Mouse (Mus musculus): ENCODE results near the gene Sfxn2. TPM values are rescaled to one million over a fixed set of nuclear protein-coding genes. Genes with fewer than 3 reads are reported as not detected.
"Not testable (repeated sequence)": the region's sequence is repeated elsewhere in the genome, so short reads cannot be mapped to it uniquely, and the experiment has no call there.

Sfxn2 gene
- total and polyA plus RNA-seq, 2 experiments from 2014 or later: 4.2 to 5.1 TPM

GRCm38 (mm10) chr19:46562581-46563515 is 10.3 kb upstream of the Sfxn2 start:
- Histone ChIP-seq H3K4me3 (ENCODE audit: low read depth, low read length) (no peak overlapping the region), H3K27ac (ENCODE audit: low read depth) (peak overlapping the region; percentile 66), H3K36me3 (replicated peaks; ENCODE audit: control insufficient read depth, insufficient read depth, low read length) (no peaks in the 10 kb centered on the region; the same call in 1 of the 2 replicates), H3K9ac (replicated peaks; ENCODE audit: low read depth, low read length) (no peak overlapping the region), H3K9me3 (replicated peaks; ENCODE audit: control insufficient read depth, low read length) (no peaks in the 10 kb centered on the region), H3K4me1 (ENCODE audit: control insufficient read depth, insufficient read depth) (peaks cover 4% of the 10 kb centered on the region; the same call in 1 of the 2 replicates), H3K4me2 (ENCODE audit: low read depth, low read length) (peak overlapping the region; percentile 14; the same call in 1 of the 2 replicates), H3K27me3 (ENCODE audit: control insufficient read depth, insufficient read depth, low read length) (no peaks in the 10 kb centered on the region)
- ATAC-seq (ENCODE audit: insufficient read depth, low read depth) (peak; percentile 59), DNase-seq (ENCODE audit: low spot score) (peak; percentile 26)
- WGBS: 44% methylated on average over 14 of the region's 14 CpGs
- TF ChIP-seq CTCF (IDR thresholded peaks at IDR 0.05; ENCODE audit: low read depth) (no peak), EP300 (IDR thresholded peaks at IDR 0.05; ENCODE audit: low read depth) (no peak)

DNA sequence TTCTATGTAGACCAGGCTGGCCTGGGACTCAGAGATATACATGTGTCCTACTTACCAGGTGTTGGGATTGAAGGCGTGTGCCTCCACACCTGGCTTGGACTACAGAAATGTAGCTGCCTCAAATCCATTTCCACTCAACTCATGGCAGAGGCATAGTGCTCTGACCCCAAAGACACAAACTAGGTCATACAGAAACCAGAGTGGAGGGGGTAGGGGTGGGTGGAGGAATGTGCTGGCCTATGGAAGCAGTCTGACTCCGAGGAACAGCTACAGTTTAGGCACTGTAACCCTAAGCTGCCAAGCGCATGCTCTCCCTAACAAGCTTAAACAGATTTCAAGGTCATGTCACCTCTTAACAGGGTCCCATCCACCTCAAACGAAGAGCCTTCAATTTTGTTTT is 9.6 kb upstream of the Sfxn2 start:
- Histone ChIP-seq H3K27me3 (ENCODE audit: control insufficient read depth, insufficient read depth, low read length) (no peaks in the 10 kb centered on the region), H3K36me3 (replicated peaks; ENCODE audit: control insufficient read depth, insufficient read depth, low read length) (no peaks in the 10 kb centered on the region), H3K4me3 (ENCODE audit: low read depth, low read length) (no peak overlapping the region), H3K9me3 (replicated peaks; ENCODE audit: control insufficient read depth, low read length) (no peaks in the 10 kb centered on the region), H3K27ac (ENCODE audit: low read depth) (peak overlapping the region; percentile 66), H3K9ac (replicated peaks; ENCODE audit: low read depth, low read length) (no peak overlapping the region), H3K4me1 (ENCODE audit: control insufficient read depth, insufficient read depth) (peaks cover 4% of the 10 kb centered on the region; the same call in 1 of the 2 replicates), H3K4me2 (ENCODE audit: low read depth, low read length) (no peak overlapping the region)
- ATAC-seq (ENCODE audit: insufficient read depth, low read depth) (peak; percentile 61), DNase-seq (ENCODE audit: low spot score) (peak; percentile 28)
- 62% methylated on average over 4 of the region's 4 CpGs for WGBS
- TF ChIP-seq EP300 (IDR thresholded peaks at IDR 0.05; ENCODE audit: low read depth) (no peak), CTCF (IDR thresholded peaks at IDR 0.05; ENCODE audit: low read depth) (no peak)

GRCm38 (mm10) chr19:46564043-46564462 is 9.1 kb upstream of the Sfxn2 start:
- Histone ChIP-seq H3K9ac (replicated peaks; ENCODE audit: low read depth, low read length) (no peak overlapping the region), H3K4me2 (ENCODE audit: low read depth, low read length) (no peak overlapping the region), H3K27me3 (ENCODE audit: control insufficient read depth, insufficient read depth, low read length) (no peaks in the 10 kb centered on the region), H3K9me3 (replicated peaks; ENCODE audit: control insufficient read depth, low read length) (no peaks in the 10 kb centered on the region), H3K4me1 (ENCODE audit: control insufficient read depth, insufficient read depth) (peaks cover 4% of the 10 kb centered on the region; the same call in 1 of the 2 replicates), H3K36me3 (replicated peaks; ENCODE audit: control insufficient read depth, insufficient read depth, low read length) (no peaks in the 10 kb centered on the region), H3K27ac (ENCODE audit: low read depth) (peak overlapping the region; percentile 66), H3K4me3 (ENCODE audit: low read depth, low read length) (no peak overlapping the region)
- DNase-seq (ENCODE audit: low spot score) (no peak), ATAC-seq (ENCODE audit: insufficient read depth, low read depth) (peak; percentile 15; the same call in 1 of the 2 replicates)
- TF ChIP-seq EP300 (IDR thresholded peaks at IDR 0.05; ENCODE audit: low read depth) (no peak), CTCF (IDR thresholded peaks at IDR 0.05; ENCODE audit: low read depth) (no peak)
- WGBS: 84% methylated on average over 14 of the region's 14 CpGs

- not testable (repeated sequence) for H3K27ac ChIP-seq (ENCODE audit: low read depth); H3K4me3 ChIP-seq (ENCODE audit: low read depth, low read length)
- WGBS: 90% methylated on average over 3 of the region's 3 CpGs
These were observed 1.8 kb upstream of the Sfxn2 start for GRCm38 (mm10) chr19:46571211-46571877.

GRCm38 (mm10) chr19:46571878-46572244 is 1.3 kb upstream of the Sfxn2 start:
- peak overlapping the region; percentile 78 for H3K4me2 ChIP-seq (ENCODE audit: low read depth, low read length)
- H3K9me3 ChIP-seq (replicated peaks; ENCODE audit: control insufficient read depth, low read length): no peaks in the 10 kb centered on the region
- no peak overlapping the region; the same call in 1 of the 2 replicates for H3K27ac ChIP-seq (ENCODE audit: low read depth)
- H3K27me3 ChIP-seq (ENCODE audit: control insufficient read depth, insufficient read depth, low read length): no peaks in the 10 kb centered on the region
- peaks cover 5% of the 10 kb centered on the region for H3K4me1 ChIP-seq (ENCODE audit: control insufficient read depth, insufficient read depth)
- 0 out of 2 replicates have a peak overlapping the region, but pooled peaks have one; percentile 59 for H3K9ac ChIP-seq (replicated peaks; ENCODE audit: low read depth, low read length)
- ATAC-seq (ENCODE audit: insufficient read depth, low read depth) (no peak), DNase-seq (ENCODE audit: low spot score) (no peak)
- 38% methylated on average over 10 of the region's 10 CpGs for WGBS
- TF ChIP-seq CTCF (IDR thresholded peaks at IDR 0.05; ENCODE audit: low read depth) (no peak), EP300 (IDR thresholded peaks at IDR 0.05; ENCODE audit: low read depth) (no peak)
- H3K4me3 ChIP-seq (ENCODE audit: low read depth, low read length): peak overlapping the region; percentile 81
- no peaks in the 10 kb centered on the region for H3K36me3 ChIP-seq (replicated peaks; ENCODE audit: control insufficient read depth, insufficient read depth, low read length)

More at GRCm38 (mm10) chr19:46571211-46571877, 1.8 kb upstream of the Sfxn2 start:
- H3K9ac ChIP-seq (replicated peaks; ENCODE audit: low read depth, low read length); DNase-seq (ENCODE audit: low spot score); H3K4me1 ChIP-seq (ENCODE audit: control insufficient read depth, insufficient read depth); H3K36me3 ChIP-seq (replicated peaks; ENCODE audit: control insufficient read depth, insufficient read depth, low read length); ATAC-seq (ENCODE audit: insufficient read depth, low read depth); H3K27me3 ChIP-seq (ENCODE audit: control insufficient read depth, insufficient read depth, low read length); H3K9me3 ChIP-seq (replicated peaks; ENCODE audit: control insufficient read depth, low read length); H3K4me2 ChIP-seq (ENCODE audit: low read depth, low read length): not testable (repeated sequence)

Data from heart, postnatal 0 days (tissue).